Mouse (Mus musculus): Measurements from ENCODE around the gene Chn1.

The Chn1 gene

GRCm38 (mm10) chr2:73592231-73593100 lies 182.7 kb downstream of the Chn1 start:
- peak; percentile 92 for DNase-seq (ENCODE audit: low read depth, low spot score)

- no peak for DNase-seq (ENCODE audit: low read depth, low spot score)
Observed at GRCm38 (mm10) chr2:73591246-73591645, 183.9 kb downstream of the Chn1 start.

- DNase-seq (ENCODE audit: low read depth, low spot score), result no peak
Observed at GRCm38 (mm10) chr2:73590106-73590505, 185.0 kb downstream of the Chn1 start.

- DNase-seq (ENCODE audit: low read depth, low spot score), result no peak
Observed at GRCm38 (mm10) chr2:73588951-73589350, 186.2 kb downstream of the Chn1 start.

GRCm38 (mm10) chr2:73587109-73587506 lies 188.0 kb downstream of the Chn1 start:
- DNase-seq (ENCODE audit: low read depth, low spot score), result peak; percentile 85

GRCm38 (mm10) chr2:73586392-73587108 lies 188.6 kb downstream of the Chn1 start:
- peak; percentile 60 for DNase-seq (ENCODE audit: low read depth, low spot score)

- peak; percentile 77 for DNase-seq (ENCODE audit: low read depth, low spot score)
Observed at GRCm38 (mm10) chr2:73585347-73585831, 189.8 kb downstream of the Chn1 start.

GRCm38 (mm10) chr2:73584645-73585346 lies 190.3 kb downstream of the Chn1 start:
- peak; percentile 90 for DNase-seq (ENCODE audit: low read depth, low spot score)

GRCm38 (mm10) chr2:73580720-73581119 lies 194.4 kb downstream of the Chn1 start:
- no peak for DNase-seq (ENCODE audit: low read depth, low spot score)

- no peak for DNase-seq (ENCODE audit: low read depth, low spot score)
Observed at GRCm38 (mm10) chr2:73580166-73580565, 195.0 kb downstream of the Chn1 start, which contains the start of gene Chrna1. TSS of gene Chrna1 (minus strand) at chr2:73580338.

GRCm38 (mm10) chr2:73579168-73579567 lies 196.0 kb downstream of the Chn1 start:
- no peak for DNase-seq (ENCODE audit: low read depth, low spot score)

- no peak for DNase-seq (ENCODE audit: low read depth, low spot score)
Observed at GRCm38 (mm10) chr2:73574418-73574817, 200.7 kb downstream of the Chn1 start.

- no peak for DNase-seq (ENCODE audit: low read depth, low spot score)
Observed at GRCm38 (mm10) chr2:73573556-73573955, 201.6 kb downstream of the Chn1 start.

GRCm38 (mm10) chr2:73572539-73573372 lies 202.4 kb downstream of the Chn1 start:
- peak; percentile 97 for DNase-seq (ENCODE audit: low read depth, low spot score)

GRCm38 (mm10) chr2:73571901-73572300 lies 203.2 kb downstream of the Chn1 start:
- DNase-seq (ENCODE audit: low read depth, low spot score), result no peak

- no peak for DNase-seq (ENCODE audit: low read depth, low spot score)
Observed at GRCm38 (mm10) chr2:73571304-73571703, 203.8 kb downstream of the Chn1 start.

- peak; percentile 78 for DNase-seq (ENCODE audit: low read depth, low spot score)
Observed at GRCm38 (mm10) chr2:73566989-73567605, 208.0 kb downstream of the Chn1 start.

- peak; percentile 65 for DNase-seq (ENCODE audit: low read depth, low spot score)
Observed at GRCm38 (mm10) chr2:73566162-73566561, 209.0 kb downstream of the Chn1 start.

GRCm38 (mm10) chr2:73563690-73564089 lies 211.5 kb downstream of the Chn1 start:
- DNase-seq (ENCODE audit: low read depth, low spot score), result no peak

GRCm38 (mm10) chr2:73562656-73563055 lies 212.5 kb downstream of the Chn1 start:
- no peak for DNase-seq (ENCODE audit: low read depth, low spot score)
